Mouse (Mus musculus) liver, postnatal 0 days (tissue): ENCODE measurements around the gene Rtl3.

Source experiments
- CTCF ChIP-seq: sonication (generic); IDR thresholded peaks from 2 replicates; pipeline ENCODE4 v1.5.1; 2016; ENCODE audit warnings: antibody characterized with exemption, low read depth
- EP300 ChIP-seq: IDR thresholded peaks from 2 replicates; pipeline ENCODE4 v1.6.1; 2016; ENCODE audit warnings: antibody characterized with exemption, low read depth, mild to moderate bottlenecking

DNA sequence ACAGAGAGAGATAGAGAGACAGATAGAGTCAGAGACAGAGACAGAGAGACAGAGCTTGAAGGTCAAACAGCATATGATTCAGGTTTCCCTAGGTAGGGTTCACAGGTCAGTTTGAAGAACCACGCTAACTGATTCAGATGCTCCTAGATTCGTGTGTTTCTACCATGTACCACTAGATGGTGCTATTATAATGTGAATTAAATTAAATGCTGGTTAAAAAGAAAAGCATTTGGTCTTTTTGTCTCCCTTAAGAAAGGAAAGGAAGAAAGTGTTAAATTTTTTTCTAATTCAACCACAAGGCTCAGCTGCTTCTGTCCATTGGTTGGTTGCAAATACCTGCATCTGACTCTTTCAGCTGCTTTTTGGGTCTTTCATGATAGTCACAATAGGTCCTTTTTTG, 45.8 kb downstream of the Rtl3 start:
- TF ChIP-seq EP300 (no peak), CTCF (peak; percentile 60)
